Mouse (Mus musculus): ENCODE results near the gene Slc22a8. TPM values are rescaled to one million over a fixed set of nuclear protein-coding genes. Genes with fewer than 3 reads are reported as not detected.

Gene Slc22a8
- polyA plus RNA-seq, 1 experiment from 2014 or later, result 0.89 TPM

GRCm38 (mm10) chr19:8602914-8603313, 11.9 kb downstream of the Slc22a8 start:
- ATAC-seq (ENCODE audit: low FRiP score), result no peak
- H3K4me3 ChIP-seq, result no peak overlapping the region
- no peak overlapping the region for H3K4me2 ChIP-seq (replicated peaks)
- WGBS, result 66% methylated on average over 3 of the region's 3 CpGs
- H3K36me3 ChIP-seq, result no peaks in the 10 kb centered on the region
- no peaks in the 10 kb centered on the region for H3K4me1 ChIP-seq
- H3K9me3 ChIP-seq (replicated peaks), result no peaks in the 10 kb centered on the region
- H3K27me3 ChIP-seq, result no peaks in the 10 kb centered on the region
- H3K9ac ChIP-seq, result no peak overlapping the region
- no peak overlapping the region for H3K27ac ChIP-seq

DNA sequence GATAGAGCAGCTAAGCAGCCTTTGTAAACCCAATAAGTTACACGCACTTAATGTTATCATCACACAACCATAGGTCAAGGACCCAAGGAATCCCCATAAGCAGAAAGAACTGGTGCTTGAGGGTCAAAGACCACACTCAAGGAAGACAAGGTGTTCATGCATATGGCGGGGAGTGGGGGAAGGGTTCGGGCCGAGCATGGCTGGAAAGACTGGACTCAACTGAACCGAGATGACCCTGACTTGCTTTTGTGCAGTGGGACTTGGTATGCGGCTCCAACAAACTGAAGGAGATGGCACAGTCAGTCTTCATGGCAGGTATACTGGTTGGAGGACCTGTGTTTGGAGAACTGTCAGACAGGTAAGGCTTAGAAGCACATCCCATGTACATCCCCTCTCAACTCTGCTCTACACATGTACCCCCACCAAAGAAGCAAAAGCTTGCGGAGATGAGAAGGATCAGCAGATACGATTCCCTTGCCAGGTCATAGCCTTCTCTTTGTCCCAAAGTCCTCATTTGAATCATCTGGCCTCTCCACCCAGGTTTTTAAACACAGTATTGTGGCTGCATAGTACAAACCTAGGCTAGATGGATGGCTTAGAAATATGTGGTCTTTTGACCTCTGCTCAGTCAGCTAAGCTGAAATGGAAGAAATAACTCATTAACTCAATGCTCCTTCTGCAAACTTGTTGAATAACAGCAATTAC, 13.6 kb downstream of the Slc22a8 start:
- no peak overlapping the region for H3K9ac ChIP-seq
- H3K9me3 ChIP-seq (replicated peaks), result no peaks in the 10 kb centered on the region
- 89% methylated on average over 8 of the region's 8 CpGs for WGBS
- H3K4me2 ChIP-seq (replicated peaks), result no peak overlapping the region
- H3K27me3 ChIP-seq, result no peaks in the 10 kb centered on the region
- H3K36me3 ChIP-seq, result no peaks in the 10 kb centered on the region
- H3K27ac ChIP-seq, result no peak overlapping the region
- no peak for ATAC-seq (ENCODE audit: low FRiP score)
- no peaks in the 10 kb centered on the region for H3K4me1 ChIP-seq
- H3K4me3 ChIP-seq, result no peak overlapping the region

DNA sequence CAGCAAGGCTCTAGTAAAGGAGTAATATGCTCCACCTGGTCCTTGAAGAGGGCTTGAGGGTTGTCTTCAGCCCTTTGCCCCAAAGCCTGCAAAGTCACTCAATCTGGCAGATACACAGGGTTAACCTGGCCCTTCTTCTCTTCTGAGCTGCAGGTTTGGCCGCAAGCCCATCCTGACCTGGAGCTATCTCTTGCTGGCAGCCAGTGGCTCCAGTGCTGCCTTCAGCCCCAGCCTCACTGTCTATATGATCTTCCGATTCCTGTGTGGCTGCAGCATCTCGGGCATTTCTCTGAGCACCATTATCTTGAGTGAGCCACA, 14.1 kb downstream of the Slc22a8 start:
- Histone ChIP-seq H3K4me3 (no peak overlapping the region), H3K27me3 (no peaks in the 10 kb centered on the region), H3K36me3 (no peaks in the 10 kb centered on the region), H3K9me3 (replicated peaks) (no peaks in the 10 kb centered on the region), H3K9ac (no peak overlapping the region), H3K4me2 (replicated peaks) (no peak overlapping the region), H3K4me1 (no peaks in the 10 kb centered on the region), H3K27ac (no peak overlapping the region)
- ATAC-seq (ENCODE audit: low FRiP score), result no peak
- WGBS, result 85% methylated on average over 3 of the region's 3 CpGs

GRCm38 (mm10) chr19:8611358-8612123, 20.5 kb downstream of the Slc22a8 start:
- Histone ChIP-seq H3K4me2 (replicated peaks) (no peak overlapping the region), H3K4me3 (no peak overlapping the region), H3K27me3 (no peaks in the 10 kb centered on the region), H3K9me3 (replicated peaks) (no peaks in the 10 kb centered on the region), H3K27ac (no peak overlapping the region), H3K36me3 (no peaks in the 10 kb centered on the region), H3K9ac (no peak overlapping the region), H3K4me1 (no peaks in the 10 kb centered on the region)
- WGBS, result 87% methylated on average over 8 of the region's 8 CpGs
- no peak for ATAC-seq (ENCODE audit: low FRiP score)

- Histone ChIP-seq H3K4me2 (replicated peaks) (no peak overlapping the region), H3K36me3 (no peaks in the 10 kb centered on the region), H3K4me1 (0 out of 2 replicates have a peak, but pooled peaks cover 3% of the 10 kb centered on the region), H3K27me3 (no peaks in the 10 kb centered on the region), H3K9ac (no peak overlapping the region), H3K27ac (no peak overlapping the region), H3K9me3 (replicated peaks) (no peaks in the 10 kb centered on the region), H3K4me3 (no peak overlapping the region)
- ATAC-seq (ENCODE audit: low FRiP score), result no peak
- 72% methylated on average over 2 of the region's 2 CpGs for WGBS
These were observed 22.1 kb downstream of the Slc22a8 start for GRCm38 (mm10) chr19:8613111-8613510.

DNA sequence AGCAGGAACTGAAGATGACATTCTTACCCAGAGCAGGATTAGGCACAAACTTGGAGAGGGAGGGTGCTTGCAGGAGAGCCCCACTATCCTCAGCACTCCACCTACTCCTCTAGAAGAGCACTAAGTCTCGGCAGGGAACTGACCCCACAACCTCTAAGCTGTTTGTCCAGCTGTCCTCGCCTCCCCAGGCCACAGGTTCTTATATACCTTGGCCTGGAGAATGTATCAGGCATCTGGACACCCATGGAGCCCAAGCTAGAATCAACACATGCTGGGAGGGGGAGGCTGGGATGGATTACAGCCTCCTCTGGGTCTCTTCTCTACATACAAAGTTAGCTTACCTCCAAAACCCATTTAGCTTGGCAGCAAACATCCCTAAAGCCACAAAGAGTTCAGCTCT, 23.3 kb downstream of the Slc22a8 start:
- ATAC-seq (ENCODE audit: low FRiP score), result no peak
- H3K9me3 ChIP-seq (replicated peaks), result no peaks in the 10 kb centered on the region
- no peak overlapping the region for H3K4me2 ChIP-seq (replicated peaks)
- no peaks in the 10 kb centered on the region for H3K27me3 ChIP-seq
- no peak overlapping the region for H3K27ac ChIP-seq
- 0 out of 2 replicates have a peak, but pooled peaks cover 3% of the 10 kb centered on the region for H3K4me1 ChIP-seq
- H3K9ac ChIP-seq, result no peak overlapping the region
- H3K4me3 ChIP-seq, result no peak overlapping the region
- H3K36me3 ChIP-seq, result no peaks in the 10 kb centered on the region
- 40% methylated on average over 2 of the region's 2 CpGs for WGBS

- no peaks in the 10 kb centered on the region for H3K9me3 ChIP-seq (replicated peaks)
- no peak overlapping the region for H3K4me2 ChIP-seq (replicated peaks)
- H3K27me3 ChIP-seq, result no peaks in the 10 kb centered on the region
- no peak overlapping the region for H3K27ac ChIP-seq
- H3K36me3 ChIP-seq, result no peaks in the 10 kb centered on the region
- 0 out of 2 replicates have a peak, but pooled peaks cover 3% of the 10 kb centered on the region for H3K4me1 ChIP-seq
- no peak overlapping the region for H3K9ac ChIP-seq
- no peak for ATAC-seq (ENCODE audit: low FRiP score)
- WGBS, result 70% methylated on average over 4 of the region's 4 CpGs
- no peak overlapping the region for H3K4me3 ChIP-seq
These were observed 25.3 kb downstream of the Slc22a8 start for GRCm38 (mm10) chr19:8616314-8616713.

- Histone ChIP-seq H3K4me1 (0 out of 2 replicates have a peak, but pooled peaks cover 3% of the 10 kb centered on the region), H3K9me3 (replicated peaks) (no peaks in the 10 kb centered on the region), H3K36me3 (no peaks in the 10 kb centered on the region), H3K9ac (peak within 1 kb of the TSS; percentile 15; the same call in 1 of the 2 replicates), H3K4me3 (no peak within 1 kb of the TSS), H3K27me3 (no peaks in the 10 kb centered on the region), H3K4me2 (replicated peaks) (no peak within 1 kb of the TSS), H3K27ac (no peak within 1 kb of the TSS)
- 7% methylated on average over 7 of the region's 7 CpGs for WGBS
- ATAC-seq (ENCODE audit: low FRiP score), result no peak
These were observed 26.9 kb downstream of the Slc22a8 start, which contains the start of gene Slc22a6 for GRCm38 (mm10) chr19:8617904-8618303. Gene Slc22a6, plus strand, starts transcription at chr19:8618039.

DNA sequence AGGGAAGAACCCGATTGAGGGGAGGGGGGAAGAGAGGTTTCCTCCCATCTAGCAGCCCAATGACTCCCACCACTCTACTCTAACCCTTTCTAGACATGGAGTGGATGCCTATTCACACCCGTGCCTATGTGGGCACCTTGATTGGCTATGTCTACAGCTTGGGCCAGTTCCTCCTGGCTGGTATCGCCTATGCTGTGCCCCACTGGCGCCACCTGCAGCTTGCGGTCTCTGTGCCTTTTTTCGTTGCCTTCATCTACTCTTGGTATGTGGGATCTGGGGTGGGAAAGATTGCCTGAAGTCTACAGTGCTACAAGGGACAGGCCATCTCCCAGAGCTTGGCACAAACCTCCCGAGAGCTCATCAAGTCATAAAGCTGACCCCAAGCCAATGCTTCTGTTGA, 30.0 kb downstream of the Slc22a8 start:
- no peaks in the 10 kb centered on the region for H3K36me3 ChIP-seq
- H3K4me2 ChIP-seq (replicated peaks), result no peak overlapping the region
- no peak overlapping the region for H3K27ac ChIP-seq
- H3K27me3 ChIP-seq, result no peaks in the 10 kb centered on the region
- H3K9me3 ChIP-seq (replicated peaks), result no peaks in the 10 kb centered on the region
- 93% methylated on average over 7 of the region's 7 CpGs for WGBS
- no peak overlapping the region for H3K4me3 ChIP-seq
- H3K4me1 ChIP-seq, result 0 out of 2 replicates have a peak, but pooled peaks cover 3% of the 10 kb centered on the region
- no peak for ATAC-seq (ENCODE audit: low FRiP score)
- no peak overlapping the region for H3K9ac ChIP-seq

DNA sequence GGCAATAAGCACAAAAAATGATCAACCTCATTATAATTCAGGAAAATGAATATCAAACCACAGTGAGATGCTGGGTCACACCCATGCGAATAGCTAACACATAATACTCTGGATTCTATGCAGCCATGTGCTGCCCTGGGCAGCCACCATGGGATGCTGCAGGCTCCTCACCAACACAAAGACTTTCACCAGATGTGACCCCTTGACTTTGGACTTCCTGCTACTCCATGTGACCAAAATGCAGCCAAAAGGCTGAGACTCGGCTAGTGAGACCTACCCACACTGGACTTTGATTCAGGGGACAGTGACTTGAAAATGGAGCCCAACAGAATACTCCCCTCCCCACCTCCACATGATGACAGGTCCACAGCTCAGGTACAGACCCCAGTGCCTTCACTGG, 39.2 kb downstream of the Slc22a8 start:
- Histone ChIP-seq H3K9me3 (replicated peaks) (no peaks in the 10 kb centered on the region), H3K9ac (no peak overlapping the region)
- WGBS, result 62% methylated on average over 2 of the region's 2 CpGs

GRCm38 (mm10) chr19:8630826-8631225, 39.8 kb downstream of the Slc22a8 start:
- Histone ChIP-seq H3K4me2 (replicated peaks) (no peak overlapping the region), H3K9me3 (replicated peaks) (no peaks in the 10 kb centered on the region), H3K4me1 (no peaks in the 10 kb centered on the region), H3K4me3 (no peak overlapping the region), H3K27ac (no peak overlapping the region), H3K9ac (no peak overlapping the region), H3K36me3 (no peaks in the 10 kb centered on the region), H3K27me3 (no peaks in the 10 kb centered on the region)
- no peak for ATAC-seq (ENCODE audit: low FRiP score)
- 85% methylated on average over 6 of the region's 6 CpGs for WGBS

More for the DNA sequence above, 39.2 kb downstream of the Slc22a8 start:
- Histone ChIP-seq H3K36me3 (no peaks in the 10 kb centered on the region), H3K4me1 (no peaks in the 10 kb centered on the region), H3K4me2 (replicated peaks) (no peak overlapping the region), H3K4me3 (no peak overlapping the region), H3K27me3 (no peaks in the 10 kb centered on the region), H3K27ac (no peak overlapping the region)
- no peak for ATAC-seq (ENCODE audit: low FRiP score)

DNA sequence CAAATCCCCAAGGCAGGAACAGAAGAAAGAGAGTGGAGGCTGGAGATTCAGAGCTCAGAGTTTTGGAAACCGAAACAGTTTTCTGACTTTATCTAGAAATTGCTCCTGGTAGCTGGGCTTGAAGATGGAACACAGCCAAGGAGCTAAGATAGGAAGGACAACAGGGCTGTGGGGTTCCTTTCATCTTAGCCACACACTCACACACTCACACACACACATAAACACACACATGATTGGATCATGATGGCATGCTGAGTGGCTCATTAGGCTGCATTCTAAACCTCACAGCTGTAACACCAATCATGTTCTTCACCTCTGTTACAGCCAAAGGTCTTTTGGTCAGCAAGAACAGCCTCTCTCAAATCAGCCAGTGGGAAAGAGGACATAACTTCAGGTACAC, 41.0 kb downstream of the Slc22a8 start:
- WGBS, result 86% methylated on average over 1 of the region's 1 CpGs
- Histone ChIP-seq H3K4me1 (no peaks in the 10 kb centered on the region), H3K9me3 (replicated peaks) (no peaks in the 10 kb centered on the region), H3K9ac (no peak overlapping the region), H3K27me3 (no peaks in the 10 kb centered on the region), H3K4me2 (replicated peaks) (no peak overlapping the region), H3K4me3 (no peak overlapping the region), H3K36me3 (no peaks in the 10 kb centered on the region), H3K27ac (no peak overlapping the region)
- no peak for ATAC-seq (ENCODE audit: low FRiP score)

- 69% methylated on average over 5 of the region's 5 CpGs for WGBS
- no peak for ATAC-seq (ENCODE audit: low FRiP score)
- H3K4me2 ChIP-seq (replicated peaks), result no peak overlapping the region
- H3K36me3 ChIP-seq, result no peaks in the 10 kb centered on the region
- H3K9me3 ChIP-seq (replicated peaks), result no peaks in the 10 kb centered on the region
- no peak overlapping the region for H3K4me3 ChIP-seq
- H3K27ac ChIP-seq, result no peak overlapping the region
- H3K9ac ChIP-seq, result no peak overlapping the region
- no peaks in the 10 kb centered on the region for H3K27me3 ChIP-seq
- H3K4me1 ChIP-seq, result no peaks in the 10 kb centered on the region
These were observed 51.0 kb downstream of the Slc22a8 start for GRCm38 (mm10) chr19:8642086-8642485.

All from hindbrain, embryonic 12.5 days (tissue).